Comparison of ENCODE assay signal across 8 mouse cellular contexts in the genomic region with DNA sequence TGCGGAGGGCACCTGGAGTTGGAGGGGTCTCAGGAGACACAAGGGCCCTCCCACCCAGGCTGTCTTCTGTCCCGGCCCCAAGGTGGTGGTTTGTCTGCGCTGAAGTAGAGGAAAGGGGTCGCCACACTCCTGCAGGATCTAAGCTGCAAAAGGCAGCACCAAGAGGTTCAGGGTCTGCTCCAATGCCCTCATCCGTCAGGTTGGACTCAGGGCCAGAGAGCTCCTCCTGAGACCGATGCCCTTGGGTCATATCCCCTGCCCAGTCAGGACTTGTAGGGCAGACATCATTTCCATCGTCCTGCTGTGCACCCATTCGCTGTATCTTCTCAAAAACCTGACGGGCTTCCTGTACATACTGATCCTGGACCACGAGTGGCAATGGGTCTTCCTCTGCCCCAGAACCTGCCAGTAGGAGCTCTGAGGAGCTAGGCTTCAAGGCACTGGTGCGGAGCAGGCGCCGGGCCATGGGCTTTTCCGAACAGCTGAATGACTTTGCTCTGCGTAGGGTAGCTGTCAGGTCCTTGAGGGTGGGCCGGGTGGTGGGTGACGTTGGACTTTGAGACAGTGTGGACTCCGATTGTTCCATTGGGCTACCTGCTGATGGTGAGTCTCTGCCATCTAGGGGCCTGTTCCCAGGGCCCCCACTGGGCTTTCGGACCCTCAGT. TPM values are rescaled to one million over a fixed set of nuclear protein-coding genes. Genes with fewer than 3 reads are reported as not detected.
DNase-seq lines count a peak whose midpoint lies in the region; ATAC-seq lines count a peak whose summit lies in the region.

No protein-coding gene starts in this region.

- peak overlapping the region; percentile 90 for H3K4me2 ChIP-seq in heart, embryonic 16.5 days (ENCODE audit: low read depth, low read length)
- peak overlapping the region; percentile 100 for H3K4me2 ChIP-seq in embryonic facial prominence, embryonic 12.5 days (replicated peaks)
- peak overlapping the region; percentile 94 for H3K4me2 ChIP-seq in hindbrain, embryonic 16.5 days (ENCODE audit: low read length)
- H3K4me2 ChIP-seq in midbrain, embryonic 14.5 days (ENCODE audit: low read length) = peak overlapping the region; percentile 81

- no peaks in the 10 kb centered on the region for H3K9me3 ChIP-seq in heart, embryonic 16.5 days (replicated peaks; ENCODE audit: control insufficient read depth, low read length)
- no peaks in the 10 kb centered on the region for H3K9me3 ChIP-seq in embryonic facial prominence, embryonic 12.5 days
- H3K9me3 ChIP-seq in hindbrain, embryonic 16.5 days (ENCODE audit: control insufficient read depth, low read length) = no peaks in the 10 kb centered on the region
- H3K9me3 ChIP-seq in midbrain, embryonic 14.5 days (ENCODE audit: control insufficient read depth, low read length) = no peaks in the 10 kb centered on the region

- H3K27ac ChIP-seq in heart, embryonic 16.5 days (ENCODE audit: low read length) = no peak overlapping the region
- 0 out of 2 replicates have a peak overlapping the region, but pooled peaks have one; percentile 100 for H3K27ac ChIP-seq in embryonic facial prominence, embryonic 12.5 days
- no peak overlapping the region for H3K27ac ChIP-seq in hindbrain, embryonic 16.5 days (ENCODE audit: low read depth, low read length)
- no peak overlapping the region for H3K27ac ChIP-seq in midbrain, embryonic 14.5 days (replicated peaks; ENCODE audit: low read depth, low read length)

- ATAC-seq in heart, embryonic 16.5 days (replicated peaks; ENCODE audit: extremely low read depth, insufficient read depth, low FRiP score) = no peak
- no peak for ATAC-seq in embryonic facial prominence, embryonic 12.5 days (ENCODE audit: insufficient number of reproducible peaks, insufficient read depth, low FRiP score, low TSS enrichment)
- ATAC-seq in hindbrain, embryonic 16.5 days = no peak
- no peak for ATAC-seq in midbrain, embryonic 14.5 days (ENCODE audit: low FRiP score, low TSS enrichment)

- H3K4me3 ChIP-seq in heart, embryonic 16.5 days (ENCODE audit: low read length) = peak overlapping the region; percentile 67
- H3K4me3 ChIP-seq in embryonic facial prominence, embryonic 12.5 days = peak overlapping the region; percentile 88
- no peak overlapping the region; the same call in 1 of the 2 replicates for H3K4me3 ChIP-seq in hindbrain, embryonic 16.5 days (ENCODE audit: low read length)
- H3K4me3 ChIP-seq in midbrain, embryonic 14.5 days (replicated peaks; ENCODE audit: low read depth, low read length) = no peak overlapping the region

- H3K36me3 ChIP-seq in heart, embryonic 16.5 days (ENCODE audit: control insufficient read depth, insufficient read depth) = no peaks in the 10 kb centered on the region
- 0 out of 2 replicates have a peak, but pooled peaks cover 8% of the 10 kb centered on the region for H3K36me3 ChIP-seq in embryonic facial prominence, embryonic 12.5 days
- no peaks in the 10 kb centered on the region for H3K36me3 ChIP-seq in hindbrain, embryonic 16.5 days (ENCODE audit: control insufficient read depth, insufficient read depth, low read length)
- no peaks in the 10 kb centered on the region for H3K36me3 ChIP-seq in midbrain, embryonic 14.5 days (ENCODE audit: control insufficient read depth, insufficient read depth, low read length)

- intact Hi-C loops in heart, postnatal 10 days (cut with DNase I) = no loop called here

- no peak for DNase-seq in heart, postnatal 10 days
- DNase-seq in midbrain, embryonic 14.5 days = no peak
- no peak for DNase-seq in left cerebral cortex, adult 18-20 months (ENCODE audit: low spot score in 2 of 2)
- DNase-seq in layer of hippocampus, postnatal 10 days (ENCODE audit: low spot score in 2 of 2) = no peak
- no peak for DNase-seq in thymus, adult 18-20 months

- WGBS in heart, embryonic 16.5 days = 56% methylated on average over 19 of the region's 19 CpGs
- WGBS in embryonic facial prominence, embryonic 12.5 days = 65% methylated on average over 19 of the region's 19 CpGs
- whole genome bisulfite sequencing in hindbrain, embryonic 16.5 days = 78% methylated on average over 19 of the region's 19 CpGs
- WGBS in midbrain, embryonic 14.5 days = 80% methylated on average over 19 of the region's 19 CpGs

- peaks cover 2% of the 10 kb centered on the region; the same call in 1 of the 2 replicates for H3K27me3 ChIP-seq in heart, embryonic 16.5 days (ENCODE audit: control insufficient read depth, insufficient read depth, low read length)
- H3K27me3 ChIP-seq in embryonic facial prominence, embryonic 12.5 days = no peaks in the 10 kb centered on the region
- peaks cover 13% of the 10 kb centered on the region for H3K27me3 ChIP-seq in hindbrain, embryonic 16.5 days (replicated peaks; ENCODE audit: control insufficient read depth, insufficient read depth, low read length)
- peaks cover 32% of the 10 kb centered on the region for H3K27me3 ChIP-seq in midbrain, embryonic 14.5 days (ENCODE audit: control insufficient read depth, insufficient read depth, low read length)

- peaks cover 59% of the 10 kb centered on the region for H3K4me1 ChIP-seq in heart, embryonic 16.5 days (ENCODE audit: control insufficient read depth, insufficient read depth, low read length)
- peaks cover 59% of the 10 kb centered on the region for H3K4me1 ChIP-seq in embryonic facial prominence, embryonic 12.5 days
- peaks cover 23% of the 10 kb centered on the region; the same call in 1 of the 2 replicates for H3K4me1 ChIP-seq in hindbrain, embryonic 16.5 days (ENCODE audit: control insufficient read depth, insufficient read depth, low read depth, low read length)
- peaks cover 34% of the 10 kb centered on the region for H3K4me1 ChIP-seq in midbrain, embryonic 14.5 days (ENCODE audit: control insufficient read depth, insufficient read depth, low read length)

- H3K9ac ChIP-seq in heart, embryonic 16.5 days (ENCODE audit: low read length) = peak overlapping the region; percentile 95
- H3K9ac ChIP-seq in embryonic facial prominence, embryonic 12.5 days = peak overlapping the region; percentile 96
- H3K9ac ChIP-seq in hindbrain, embryonic 16.5 days (ENCODE audit: low read depth, low read length) = no peak overlapping the region
- no peak overlapping the region for H3K9ac ChIP-seq in midbrain, embryonic 14.5 days (replicated peaks; ENCODE audit: low read length)

RNA-seq across cellular contexts. Expression of gene Arhgef17, which starts 2.1 kb away (rescaled TPM):
- 5.1 and 6.5 TPM in 2 replicates for polyA plus RNA-seq in heart, embryonic 16.5 days (2015; fragmentation: Nextera tagmentation; extraction: Ambion mirVana)
- total RNA-seq in heart, postnatal 10 days (2021) = 10 to 100 TPM; 32.9 to 41.2 TPM
- polyA plus RNA-seq in embryonic facial prominence, embryonic 12.5 days (2016; fragmentation: Nextera tagmentation; extraction: Ambion mirVana) = 11.0 and 11.1 TPM in 2 replicates
- 13.6 and 18.2 TPM in 2 replicates for polyA plus RNA-seq in hindbrain, embryonic 16.5 days (2015; fragmentation: Nextera tagmentation; extraction: Ambion mirVana)
- polyA plus RNA-seq in midbrain, embryonic 14.5 days (2014; fragmentation: Nextera tagmentation; extraction: Ambion mirVana) = 12.1 and 13.2 TPM in 2 replicates
- total RNA-seq in left cerebral cortex, adult 18-20 months (2021) = 100 to 1,000 TPM; 136 to 141 TPM
- 10 to 100 TPM; 76.5 to 81.6 TPM for total RNA-seq in layer of hippocampus, postnatal 10 days (2021)

RNA-seq across cellular contexts. Expression of gene P2ry6, which starts 44.7 kb away (rescaled TPM):
- polyA plus RNA-seq in heart, embryonic 16.5 days (2015; fragmentation: Nextera tagmentation; extraction: Ambion mirVana) = 5.1 and 5.8 TPM in 2 replicates
- total RNA-seq in heart, postnatal 10 days (2021) = 1 to 10 TPM; 3.7 to 3.9 TPM
- polyA plus RNA-seq in embryonic facial prominence, embryonic 12.5 days (2016; fragmentation: Nextera tagmentation; extraction: Ambion mirVana) = 2.7 and 3.6 TPM in 2 replicates
- 2.7 and 4.8 TPM in 2 replicates for polyA plus RNA-seq in hindbrain, embryonic 16.5 days (2015; fragmentation: Nextera tagmentation; extraction: Ambion mirVana)
- 1.8 and 2.7 TPM in 2 replicates for polyA plus RNA-seq in midbrain, embryonic 14.5 days (2014; fragmentation: Nextera tagmentation; extraction: Ambion mirVana)
- 1 to 10 TPM; 2.6 to 3.0 TPM for total RNA-seq in left cerebral cortex, adult 18-20 months (2021)
- 1 to 10 TPM; 4.0 TPM for total RNA-seq in layer of hippocampus, postnatal 10 days (2021)

Comparison
In these comparisons a context has a peak if more than half of its experiments do, and no peak if none do; other contexts are left out.
1. H3K4me3 ChIP-seq: peak in heart, embryonic 16.5 days (single experiment) and embryonic facial prominence, embryonic 12.5 days (single experiment); none in hindbrain, embryonic 16.5 days (single experiment) and midbrain, embryonic 14.5 days (single experiment).
2. H3K9ac ChIP-seq: peak in heart, embryonic 16.5 days (single experiment) and embryonic facial prominence, embryonic 12.5 days (single experiment); none in hindbrain, embryonic 16.5 days (single experiment) and midbrain, embryonic 14.5 days (single experiment).
3. Peak in every context shown above with its lines, with median percentiles within 50 percentile points of each other: H3K4me2 ChIP-seq.